Mouse (Mus musculus): ENCODE results near the gene Rsrp1. TPM values are rescaled to one million over a fixed set of nuclear protein-coding genes. Genes with fewer than 3 reads are reported as not detected.

The Rsrp1 gene
- polyA plus RNA-seq (2014; fragmentation: Nextera tagmentation; extraction: Ambion mirVana), result 340 and 349 TPM in 2 replicates

DNA sequence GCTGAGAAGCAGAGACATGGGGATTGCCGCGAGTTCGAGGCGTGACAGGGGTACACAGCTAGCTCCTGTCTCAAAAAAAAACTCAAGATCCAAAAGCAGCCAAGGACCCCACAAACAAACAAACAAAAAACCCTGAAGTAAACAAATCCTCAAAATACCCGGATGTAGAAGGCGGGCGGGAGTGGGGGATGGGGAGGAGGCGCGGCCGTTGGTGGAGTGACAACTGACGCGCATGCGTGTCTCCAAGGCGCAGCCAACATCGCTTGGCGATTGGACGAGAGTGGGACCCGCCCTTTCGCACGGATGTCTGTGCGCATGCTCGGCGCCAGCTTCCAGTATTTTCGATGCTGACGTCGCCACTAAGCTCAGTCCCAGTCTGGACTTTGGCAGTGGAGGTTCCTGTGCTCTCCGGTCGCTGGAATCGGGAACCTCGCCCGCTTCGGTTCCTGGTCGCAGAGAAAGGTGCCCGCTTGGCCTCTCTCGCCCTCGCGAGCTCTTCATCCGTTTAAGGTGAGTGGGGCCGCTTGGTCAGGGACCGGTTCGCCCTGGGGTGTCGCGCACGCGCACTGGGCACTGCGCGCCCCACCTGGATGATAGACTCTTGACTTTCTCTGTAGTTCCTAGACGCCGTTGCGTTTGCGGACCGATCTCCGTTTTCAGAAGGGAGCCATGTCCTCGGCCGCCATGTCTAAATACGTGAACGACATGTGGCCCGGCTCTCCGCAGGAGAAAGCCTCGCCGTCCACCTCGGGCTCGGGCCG is at the start of gene Rsrp1:
Gene Rsrp1 (plus strand): TSS at position 335 of the 761 bp plus-strand sequence.
- H3K4me3 ChIP-seq (ENCODE audit: low read depth, low read length), result peak within 1 kb of the TSS; percentile 99
- peak within 1 kb of the TSS; percentile 94 for H3K9ac ChIP-seq (ENCODE audit: low read length)
- peak; percentile 91 for ATAC-seq (ENCODE audit: insufficient read depth, low FRiP score, low TSS enrichment)
- peak; percentile 98 for DNase-seq (ENCODE audit: low spot score)
- H3K27me3 ChIP-seq (ENCODE audit: control insufficient read depth, insufficient read depth, low read length), result no peaks in the 10 kb centered on the region
- under 1% methylated on average over 64 of the region's 64 CpGs for WGBS
- peaks cover 9% of the 10 kb centered on the region; the same call in 1 of the 2 replicates for H3K4me1 ChIP-seq (ENCODE audit: control insufficient read depth, insufficient read depth, low read length)
- H3K27ac ChIP-seq (ENCODE audit: low read depth, low read length), result peak within 1 kb of the TSS; percentile 85
- peak within 1 kb of the TSS; percentile 93 for H3K4me2 ChIP-seq (ENCODE audit: low read depth)
- H3K36me3 ChIP-seq (ENCODE audit: control insufficient read depth, insufficient read depth, low read length), result peaks cover 6% of the 10 kb centered on the region; the same call in 1 of the 2 replicates
- H3K9me3 ChIP-seq (ENCODE audit: control insufficient read depth, low read length), result no peaks in the 10 kb centered on the region

DNA sequence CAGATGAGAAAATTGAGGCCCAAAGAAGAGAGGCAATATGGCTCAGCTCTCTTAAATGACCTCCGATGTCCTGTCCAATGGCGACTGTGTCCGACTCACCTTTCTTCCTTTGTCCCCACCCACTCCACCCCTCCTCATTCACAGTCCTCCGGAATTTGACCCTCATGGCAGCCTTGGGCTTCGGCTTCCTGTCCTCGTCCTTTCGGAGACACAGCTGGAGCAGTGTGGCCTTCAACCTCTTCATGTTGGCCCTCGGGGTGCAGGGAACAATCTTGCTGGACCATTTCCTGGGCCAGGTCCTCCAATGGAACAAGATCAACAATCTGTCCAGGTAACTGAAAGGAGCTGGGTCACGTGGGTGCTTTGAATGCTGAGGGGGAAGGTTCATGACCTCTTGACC is 47.2 kb upstream of the Rsrp1 start:
- DNase-seq (ENCODE audit: low spot score) (no peak), ATAC-seq (ENCODE audit: insufficient read depth, low FRiP score, low TSS enrichment) (no peak)
- no peak overlapping the region for H3K4me3 ChIP-seq (ENCODE audit: low read depth, low read length)
- no peaks in the 10 kb centered on the region for H3K27me3 ChIP-seq (ENCODE audit: control insufficient read depth, insufficient read depth, low read length)
- H3K36me3 ChIP-seq (ENCODE audit: control insufficient read depth, insufficient read depth, low read length), result no peaks in the 10 kb centered on the region
- no peaks in the 10 kb centered on the region for H3K9me3 ChIP-seq (ENCODE audit: control insufficient read depth, low read length)
- no peak overlapping the region for H3K9ac ChIP-seq (ENCODE audit: low read length)
- 0 out of 2 replicates have a peak, but pooled peaks cover 5% of the 10 kb centered on the region for H3K4me1 ChIP-seq (ENCODE audit: control insufficient read depth, insufficient read depth, low read length)
- H3K27ac ChIP-seq (ENCODE audit: low read depth, low read length), result no peak overlapping the region
- H3K4me2 ChIP-seq (ENCODE audit: low read depth), result no peak overlapping the region
- WGBS, result 88% methylated on average over 9 of the region's 9 CpGs

DNA sequence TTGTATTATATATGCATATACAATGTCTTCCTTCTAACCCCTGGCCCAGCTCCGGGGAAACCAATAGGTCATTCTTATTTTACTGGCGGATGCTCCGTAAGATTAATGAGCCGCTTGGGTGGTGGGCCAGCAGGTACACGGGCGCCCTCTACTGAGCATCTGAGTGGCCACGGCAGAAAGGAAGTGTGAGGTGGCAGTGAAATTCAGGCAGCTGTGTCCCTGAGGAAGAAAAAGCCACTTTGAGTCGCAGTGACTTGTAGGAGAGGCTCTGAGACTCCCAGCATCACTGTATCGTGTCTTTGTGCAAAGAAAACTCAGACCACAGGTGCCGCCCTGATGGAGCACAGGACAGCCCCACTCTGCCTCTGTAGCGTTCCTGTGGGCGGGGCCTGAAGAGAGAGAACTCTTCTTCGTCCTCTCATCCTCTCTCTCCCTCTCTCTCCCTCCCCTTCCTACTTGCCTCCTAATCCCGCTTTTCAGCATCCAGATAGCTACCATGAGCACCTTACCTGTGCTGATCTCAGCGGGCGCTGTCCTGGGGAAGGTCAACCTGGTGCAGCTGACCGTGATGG is 43.9 kb upstream of the Rsrp1 start:
- Histone ChIP-seq H3K9ac (ENCODE audit: low read length) (peak overlapping the region; percentile 26; the same call in 1 of the 2 replicates), H3K36me3 (ENCODE audit: control insufficient read depth, insufficient read depth, low read length) (no peaks in the 10 kb centered on the region), H3K27ac (ENCODE audit: low read depth, low read length) (no peak overlapping the region), H3K9me3 (ENCODE audit: control insufficient read depth, low read length) (no peaks in the 10 kb centered on the region), H3K4me2 (ENCODE audit: low read depth) (peak overlapping the region; percentile 44), H3K4me1 (ENCODE audit: control insufficient read depth, insufficient read depth, low read length) (0 out of 2 replicates have a peak, but pooled peaks cover 5% of the 10 kb centered on the region), H3K27me3 (ENCODE audit: control insufficient read depth, insufficient read depth, low read length) (no peaks in the 10 kb centered on the region), H3K4me3 (ENCODE audit: low read depth, low read length) (peak overlapping the region; percentile 25)
- DNase-seq (ENCODE audit: low spot score) (peak; percentile 82), ATAC-seq (ENCODE audit: insufficient read depth, low FRiP score, low TSS enrichment) (no peak)
- 1% methylated on average over 17 of the region's 17 CpGs for WGBS

DNA sequence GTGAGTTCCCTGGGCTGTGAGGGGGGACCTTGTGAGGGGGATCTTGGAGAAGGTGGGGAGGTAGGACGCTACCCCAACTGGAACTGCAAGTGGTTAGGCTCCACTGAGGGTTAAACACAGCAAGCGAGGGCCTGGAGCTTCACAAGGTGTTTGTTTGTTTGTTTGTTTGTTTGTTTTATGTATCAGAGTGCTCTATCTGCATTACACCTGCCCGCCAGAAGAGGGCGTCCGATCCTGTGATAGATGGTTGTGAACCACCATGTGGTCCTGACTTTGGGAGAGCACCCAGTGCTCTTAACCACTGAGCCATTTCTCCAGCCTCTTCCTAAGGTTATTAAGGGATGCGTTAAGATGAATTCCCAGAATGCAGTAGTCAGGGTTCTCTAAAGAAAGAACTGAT is 43.4 kb upstream of the Rsrp1 start:
- ATAC-seq (ENCODE audit: insufficient read depth, low FRiP score, low TSS enrichment), result no peak

DNA sequence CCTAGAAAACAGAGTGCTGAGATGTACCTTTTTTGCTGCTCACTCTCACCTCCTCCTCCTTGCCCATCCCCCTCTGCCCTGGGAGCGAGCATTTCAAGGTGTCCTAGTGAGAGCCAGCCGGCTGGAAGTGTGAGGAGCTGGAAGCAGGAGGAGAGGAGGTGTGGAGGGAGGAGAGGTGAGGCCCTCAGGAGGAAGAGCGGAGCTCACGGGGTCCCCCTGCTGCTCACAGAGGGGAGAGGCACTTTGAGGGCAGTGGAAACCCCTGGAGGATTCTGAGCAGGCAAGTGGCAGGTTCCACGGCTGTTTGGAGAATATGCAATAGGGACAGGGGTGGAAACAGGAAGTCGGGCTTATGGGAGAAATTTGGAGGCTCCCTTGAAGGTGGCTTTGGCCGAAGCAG is 40.1 kb upstream of the Rsrp1 start:
- Histone ChIP-seq H3K4me1 (ENCODE audit: control insufficient read depth, insufficient read depth, low read length) (0 out of 2 replicates have a peak, but pooled peaks cover 5% of the 10 kb centered on the region), H3K9ac (ENCODE audit: low read length) (no peak overlapping the region), H3K36me3 (ENCODE audit: control insufficient read depth, insufficient read depth, low read length) (no peaks in the 10 kb centered on the region), H3K27ac (ENCODE audit: low read depth, low read length) (no peak overlapping the region), H3K4me2 (ENCODE audit: low read depth) (no peak overlapping the region), H3K4me3 (ENCODE audit: low read depth, low read length) (no peak overlapping the region), H3K9me3 (ENCODE audit: control insufficient read depth, low read length) (no peaks in the 10 kb centered on the region), H3K27me3 (ENCODE audit: control insufficient read depth, insufficient read depth, low read length) (no peaks in the 10 kb centered on the region)
- peak; percentile 40 for DNase-seq (ENCODE audit: low spot score)
- WGBS, result 33% methylated on average over 7 of the region's 7 CpGs
- ATAC-seq (ENCODE audit: insufficient read depth, low FRiP score, low TSS enrichment), result no peak

More for the DNA sequence above, 43.4 kb upstream of the Rsrp1 start:
- Histone ChIP-seq H3K4me1 (ENCODE audit: control insufficient read depth, insufficient read depth, low read length) (0 out of 2 replicates have a peak, but pooled peaks cover 5% of the 10 kb centered on the region), H3K4me2 (ENCODE audit: low read depth) (peak overlapping the region; percentile 44; the same call in 1 of the 2 replicates), H3K27me3 (ENCODE audit: control insufficient read depth, insufficient read depth, low read length) (no peaks in the 10 kb centered on the region), H3K4me3 (ENCODE audit: low read depth, low read length) (no peak overlapping the region; the same call in 1 of the 2 replicates), H3K36me3 (ENCODE audit: control insufficient read depth, insufficient read depth, low read length) (no peaks in the 10 kb centered on the region), H3K9me3 (ENCODE audit: control insufficient read depth, low read length) (no peaks in the 10 kb centered on the region), H3K27ac (ENCODE audit: low read depth, low read length) (no peak overlapping the region), H3K9ac (ENCODE audit: low read length) (peak overlapping the region; percentile 26; the same call in 1 of the 2 replicates)
- WGBS, result 38% methylated on average over 6 of the region's 6 CpGs
- DNase-seq (ENCODE audit: low spot score), result no peak

DNA sequence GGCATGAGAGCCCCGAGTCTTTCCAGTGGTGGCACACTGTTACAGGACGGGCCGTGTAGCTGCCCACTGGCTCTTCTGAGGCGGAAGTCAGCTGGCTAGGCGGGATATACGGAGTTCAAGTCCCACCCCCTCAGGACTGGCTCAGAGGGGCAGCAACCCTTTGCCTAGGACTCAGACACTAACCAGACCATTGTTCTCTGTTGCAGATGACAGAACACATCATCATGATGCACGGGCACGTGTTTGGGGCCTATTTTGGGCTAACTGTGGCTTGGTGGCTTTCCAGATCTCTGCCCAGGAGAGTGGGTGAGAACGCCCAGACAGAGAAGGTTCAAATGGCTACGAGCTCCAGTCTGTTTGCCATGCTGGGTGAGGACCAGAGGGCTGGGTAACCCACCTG is 39.6 kb upstream of the Rsrp1 start:
- H3K4me3 ChIP-seq (ENCODE audit: low read depth, low read length), result no peak overlapping the region
- 0 out of 2 replicates have a peak, but pooled peaks cover 5% of the 10 kb centered on the region for H3K4me1 ChIP-seq (ENCODE audit: control insufficient read depth, insufficient read depth, low read length)
- H3K9ac ChIP-seq (ENCODE audit: low read length), result no peak overlapping the region
- WGBS, result 87% methylated on average over 10 of the region's 10 CpGs
- ATAC-seq (ENCODE audit: insufficient read depth, low FRiP score, low TSS enrichment) (no peak), DNase-seq (ENCODE audit: low spot score) (no peak)
- H3K9me3 ChIP-seq (ENCODE audit: control insufficient read depth, low read length), result no peaks in the 10 kb centered on the region
- no peak overlapping the region for H3K27ac ChIP-seq (ENCODE audit: low read depth, low read length)
- no peaks in the 10 kb centered on the region for H3K36me3 ChIP-seq (ENCODE audit: control insufficient read depth, insufficient read depth, low read length)
- H3K4me2 ChIP-seq (ENCODE audit: low read depth), result no peak overlapping the region
- H3K27me3 ChIP-seq (ENCODE audit: control insufficient read depth, insufficient read depth, low read length), result no peaks in the 10 kb centered on the region

DNA sequence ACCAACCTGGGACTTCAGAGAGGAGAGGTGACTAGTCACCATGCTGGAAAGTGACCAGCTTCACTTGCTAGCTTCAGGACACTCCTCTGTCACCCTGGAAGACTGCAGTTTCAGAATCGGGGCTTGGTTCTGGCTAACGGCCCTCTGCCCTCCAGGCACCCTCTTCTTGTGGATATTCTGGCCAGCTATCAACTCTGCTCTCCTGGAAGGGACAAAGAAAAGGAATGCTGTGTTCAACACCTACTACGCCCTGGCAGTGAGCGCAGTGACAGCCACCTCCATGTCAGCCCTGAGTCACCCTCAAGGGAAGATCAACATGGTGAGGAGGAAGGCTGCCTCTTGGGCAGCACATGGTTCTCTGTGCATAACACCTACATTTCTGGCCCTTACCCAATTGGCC is 39.0 kb upstream of the Rsrp1 start:
- no peaks in the 10 kb centered on the region for H3K27me3 ChIP-seq (ENCODE audit: control insufficient read depth, insufficient read depth, low read length)
- 91% methylated on average over 4 of the region's 4 CpGs for WGBS
- no peak overlapping the region for H3K9ac ChIP-seq (ENCODE audit: low read length)
- H3K9me3 ChIP-seq (ENCODE audit: control insufficient read depth, low read length), result no peaks in the 10 kb centered on the region
- H3K4me3 ChIP-seq (ENCODE audit: low read depth, low read length), result no peak overlapping the region
- ATAC-seq (ENCODE audit: insufficient read depth, low FRiP score, low TSS enrichment) (no peak), DNase-seq (ENCODE audit: low spot score) (no peak)
- H3K4me2 ChIP-seq (ENCODE audit: low read depth), result no peak overlapping the region
- H3K36me3 ChIP-seq (ENCODE audit: control insufficient read depth, insufficient read depth, low read length), result no peaks in the 10 kb centered on the region
- H3K4me1 ChIP-seq (ENCODE audit: control insufficient read depth, insufficient read depth, low read length), result 0 out of 2 replicates have a peak, but pooled peaks cover 4% of the 10 kb centered on the region
- no peak overlapping the region for H3K27ac ChIP-seq (ENCODE audit: low read depth, low read length)

DNA sequence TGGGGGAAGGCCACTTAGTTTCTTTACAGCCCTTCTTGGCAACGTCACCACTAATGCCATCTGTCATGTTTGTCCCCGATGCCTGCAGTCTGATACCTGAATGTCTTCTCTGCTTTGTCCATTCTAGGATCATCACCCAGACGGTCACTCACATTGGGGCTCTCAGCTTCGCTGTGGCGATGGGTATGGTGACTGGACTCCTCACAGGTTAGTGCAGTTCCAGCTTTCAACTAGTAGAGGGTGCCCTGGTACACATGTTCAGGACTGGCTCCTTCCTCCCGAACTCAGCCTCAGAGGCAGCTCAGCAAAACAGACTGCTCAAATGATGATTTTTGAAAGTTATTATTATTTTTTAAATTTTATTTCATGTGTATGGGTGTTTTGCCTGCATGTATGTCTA is 31.3 kb upstream of the Rsrp1 start:
- DNase-seq (ENCODE audit: low spot score), result no peak
- Histone ChIP-seq H3K4me1 (ENCODE audit: control insufficient read depth, insufficient read depth, low read length) (no peaks in the 10 kb centered on the region), H3K9ac (ENCODE audit: low read length) (no peak overlapping the region), H3K36me3 (ENCODE audit: control insufficient read depth, insufficient read depth, low read length) (peaks cover 4% of the 10 kb centered on the region), H3K27ac (ENCODE audit: low read depth, low read length) (no peak overlapping the region), H3K27me3 (ENCODE audit: control insufficient read depth, insufficient read depth, low read length) (no peaks in the 10 kb centered on the region), H3K4me2 (ENCODE audit: low read depth) (no peak overlapping the region), H3K4me3 (ENCODE audit: low read depth, low read length) (no peak overlapping the region), H3K9me3 (ENCODE audit: control insufficient read depth, low read length) (no peaks in the 10 kb centered on the region)
- ATAC-seq (ENCODE audit: insufficient read depth, low FRiP score, low TSS enrichment), result no peak
- WGBS, result 83% methylated on average over 6 of the region's 6 CpGs
